Mouse (Mus musculus) brown adipose tissue, adult 24 weeks (tissue): Measurements from ENCODE around the gene Icosl. TPM values are rescaled to one million over a fixed set of nuclear protein-coding genes. Genes with fewer than 3 reads are reported as not detected.
"Not testable (repeated sequence)": the region's sequence is repeated elsewhere in the genome, so short reads cannot be mapped to it uniquely, and the experiment has no call there.

Experiments used
- H3K27ac ChIP-seq: fragments of 200-500 bp; replicated peaks from 2 replicates; pipeline ENCODE4 v1.5.1; 2012; ENCODE audit warnings: low read depth, mild to moderate bottlenecking, low read length
- H3K4me1 ChIP-seq: fragments of 200-500 bp; 2 replicates; pipeline ENCODE4 v1.6.1; 2012; ENCODE audit warnings: low read length, mixed read lengths; ENCODE audit not compliant: control insufficient read depth, insufficient read depth, insufficient read length
- H3K4me3 ChIP-seq: fragments of 200-500 bp; 2 replicates; pipeline ENCODE4 v1.5.1; 2012; ENCODE audit warnings: low read depth, mild to moderate bottlenecking, low read length, moderate library complexity; ENCODE audit not compliant: insufficient read depth
- polyA plus RNA-seq: library from polyadenylated mRNA; stranded (reverse); fragments of >200 nt; gene quantifications from 2 replicates; pipeline ENCODE4 v1.2.4, GENCODE M21; 2012; ENCODE audit not compliant: missing spikeins, insufficient read depth, insufficient read length

Icosl gene
- polyA plus RNA-seq, 1 experiment, result 1.1 TPM

GRCm38 (mm10) chr10:78124137-78124536 is 55.0 kb downstream of the Icosl start:
- H3K4me3 ChIP-seq, H3K4me1 ChIP-seq, H3K27ac ChIP-seq: not testable (repeated sequence)

GRCm38 (mm10) chr10:78125061-78125460 is 56.0 kb downstream of the Icosl start:
- H3K4me3 ChIP-seq, H3K4me1 ChIP-seq, H3K27ac ChIP-seq: not testable (repeated sequence)

GRCm38 (mm10) chr10:78126311-78126710 is 57.2 kb downstream of the Icosl start:
- Histone ChIP-seq H3K27ac (no peak overlapping the region), H3K4me1 (peaks cover 8% of the 10 kb centered on the region), H3K4me3 (no peak overlapping the region)

GRCm38 (mm10) chr10:78127046-78127870 is 58.2 kb downstream of the Icosl start:
- Histone ChIP-seq H3K4me3 (no peak overlapping the region), H3K4me1 (peaks cover 8% of the 10 kb centered on the region), H3K27ac (no peak overlapping the region)

- Histone ChIP-seq H3K4me3 (no peak overlapping the region), H3K27ac (no peak overlapping the region), H3K4me1 (peaks cover 8% of the 10 kb centered on the region)
These were observed 58.8 kb downstream of the Icosl start for GRCm38 (mm10) chr10:78127931-78128330.

- no peak overlapping the region for H3K27ac ChIP-seq
- no peak overlapping the region for H3K4me3 ChIP-seq
These were observed 59.5 kb downstream of the Icosl start for GRCm38 (mm10) chr10:78128647-78129046.

GRCm38 (mm10) chr10:78129423-78129822 is 60.3 kb downstream of the Icosl start:
- H3K4me3 ChIP-seq, result no peak overlapping the region
- no peak overlapping the region for H3K27ac ChIP-seq
- peaks cover 10% of the 10 kb centered on the region for H3K4me1 ChIP-seq

More at GRCm38 (mm10) chr10:78128647-78129046, 59.5 kb downstream of the Icosl start:
- peaks cover 8% of the 10 kb centered on the region for H3K4me1 ChIP-seq

GRCm38 (mm10) chr10:78129998-78130397 is 60.9 kb downstream of the Icosl start:
- no peak overlapping the region for H3K4me3 ChIP-seq
- no peak overlapping the region for H3K27ac ChIP-seq
- H3K4me1 ChIP-seq, result peaks cover 14% of the 10 kb centered on the region

Other genes with a start within 250 kb of the Icosl start
- gene Krtap10-4, start 242.2 kb upstream of the Icosl start, polyA plus RNA-seq, result not detected in 2 replicates
- gene Krtap10-10, start 233.4 kb upstream of the Icosl start, polyA plus RNA-seq, result not detected in 2 replicates
- not detected in 2 replicates for gene Gm36176, start 222.5 kb upstream of the Icosl start, polyA plus RNA-seq
- gene Gm10318, start 216.4 kb upstream of the Icosl start, polyA plus RNA-seq, result not detected in 2 replicates
- not detected in 2 replicates for gene Gm3285, start 207.3 kb upstream of the Icosl start, polyA plus RNA-seq
- gene Lrrc3, start 166.8 kb upstream of the Icosl start, polyA plus RNA-seq, result 0.33 TPM in 1 of 2 replicates, not detected in the other
- gene Trpm2, start 98.7 kb upstream of the Icosl start, polyA plus RNA-seq, result 0.63 TPM in 1 of 2 replicates, not detected in the other
- gene 1810043G02Rik, start 90.8 kb upstream of the Icosl start, polyA plus RNA-seq, result 16.0 and 16.4 TPM in 2 replicates
- 326 and 453 TPM in 2 replicates for gene Pfkl, start 59.2 kb upstream of the Icosl start, polyA plus RNA-seq
- gene Dnmt3l, start 27.4 kb upstream of the Icosl start, polyA plus RNA-seq, result 2.3 and 2.7 TPM in 2 replicates
- not detected in 2 replicates for gene Aire, start 25.7 kb upstream of the Icosl start, polyA plus RNA-seq
- gene D10Jhu81e, start 100.5 kb downstream of the Icosl start, polyA plus RNA-seq, result 403 and 476 TPM in 2 replicates
- 3.3 and 4.3 TPM in 2 replicates for gene Pwp2, start 115.8 kb downstream of the Icosl start, polyA plus RNA-seq
- 22.4 and 23.1 TPM in 2 replicates for gene Trappc10, start 175.3 kb downstream of the Icosl start, polyA plus RNA-seq